Mouse (Mus musculus): Measurements from ENCODE around the gene Rnf152. TPM values are rescaled to one million over a fixed set of nuclear protein-coding genes. Genes with fewer than 3 reads are reported as not detected.

Gene Rnf152
- polyA plus RNA-seq, 1 experiment from 2014 or later = 0.91 TPM

GRCm38 (mm10) chr1:105243359-105244142 is 113.0 kb downstream of the Rnf152 start:
- WGBS = 73% methylated on average over 6 of the region's 6 CpGs
- Histone ChIP-seq H3K36me3 (ENCODE audit: insufficient read depth, low read length) (no peaks in the 10 kb centered on the region), H3K4me2 (replicated peaks; ENCODE audit: low read depth, low read length) (no peak overlapping the region), H3K4me3 (ENCODE audit: low read length) (no peak overlapping the region), H3K27ac (ENCODE audit: low read length) (no peak overlapping the region), H3K9me3 (ENCODE audit: low read length) (no peaks in the 10 kb centered on the region), H3K27me3 (ENCODE audit: insufficient read depth, low read length) (no peaks in the 10 kb centered on the region), H3K4me1 (ENCODE audit: insufficient read depth, low read length) (no peaks in the 10 kb centered on the region), H3K9ac (replicated peaks; ENCODE audit: low read length) (no peak overlapping the region)
- ATAC-seq (ENCODE audit: low FRiP score, low TSS enrichment) = no peak

GRCm38 (mm10) chr1:105240185-105240584 is 116.3 kb downstream of the Rnf152 start:
- Histone ChIP-seq H3K4me2 (replicated peaks; ENCODE audit: low read depth, low read length) (no peak overlapping the region), H3K27ac (ENCODE audit: low read length) (no peak overlapping the region), H3K4me1 (ENCODE audit: insufficient read depth, low read length) (no peaks in the 10 kb centered on the region), H3K36me3 (ENCODE audit: insufficient read depth, low read length) (no peaks in the 10 kb centered on the region), H3K27me3 (ENCODE audit: insufficient read depth, low read length) (no peaks in the 10 kb centered on the region), H3K4me3 (ENCODE audit: low read length) (no peak overlapping the region), H3K9me3 (ENCODE audit: low read length) (no peaks in the 10 kb centered on the region), H3K9ac (replicated peaks; ENCODE audit: low read length) (no peak overlapping the region)
- no peak for ATAC-seq (ENCODE audit: low FRiP score, low TSS enrichment)

Data from kidney, embryonic 16.5 days (tissue).